Mouse (Mus musculus) splenic B cell, adult 2 months (primary cell): ENCODE results near the gene Igfbp3.
"Not testable (repeated sequence)": the region's sequence is repeated elsewhere in the genome, so short reads cannot be mapped to it uniquely, and the experiment has no call there.

Experiments
- DNase-seq: peaks from one replicate; pipeline ENCODE4 v3.0.0-alpha.2; 2011; ENCODE audit warnings: low read depth, low spot score
- H3K27me3 ChIP-seq: 2 replicates; pipeline ENCODE4 v1.6.1; 2012; ENCODE audit warnings: mild to moderate bottlenecking, low read length, moderate library complexity, mixed read lengths; ENCODE audit not compliant: control insufficient read depth, poor library complexity, insufficient read depth, severe bottlenecking
- H3K36me3 ChIP-seq: 2 replicates; pipeline ENCODE4 v1.6.1; 2012; ENCODE audit warnings: mild to moderate bottlenecking, low read length, moderate library complexity, mixed read lengths; ENCODE audit not compliant: control insufficient read depth, poor library complexity, insufficient read depth, severe bottlenecking

The Igfbp3 gene

GRCm38 (mm10) chr11:7226810-7227550 lies 13.3 kb upstream of the Igfbp3 start:
- Histone ChIP-seq H3K27me3 (no peaks in the 10 kb centered on the region), H3K36me3 (no peaks in the 10 kb centered on the region)
- no peak for DNase-seq

- DNase-seq = no peak
- no peaks in the 10 kb centered on the region for H3K27me3 ChIP-seq
- no peaks in the 10 kb centered on the region for H3K36me3 ChIP-seq
These were observed 12.5 kb upstream of the Igfbp3 start for GRCm38 (mm10) chr11:7226200-7226599.

GRCm38 (mm10) chr11:7221826-7222225 lies 8.1 kb upstream of the Igfbp3 start:
- not testable (repeated sequence) for H3K27me3 ChIP-seq, H3K36me3 ChIP-seq, DNase-seq

- DNase-seq = no peak
- no peaks in the 10 kb centered on the region for H3K36me3 ChIP-seq
These were observed 2.0 kb upstream of the Igfbp3 start for GRCm38 (mm10) chr11:7215703-7216102.

GRCm38 (mm10) chr11:7214761-7215160 lies 1.0 kb upstream of the Igfbp3 start:
- no peak for DNase-seq
- no peaks in the 10 kb centered on the region for H3K27me3 ChIP-seq

More at GRCm38 (mm10) chr11:7215703-7216102, 2.0 kb upstream of the Igfbp3 start:
- no peaks in the 10 kb centered on the region for H3K27me3 ChIP-seq

GRCm38 (mm10) chr11:7214342-7214660 lies 578 bp upstream of the Igfbp3 start:
- no peak for DNase-seq
- Histone ChIP-seq H3K27me3 (no peaks in the 10 kb centered on the region), H3K36me3 (no peaks in the 10 kb centered on the region)

More at GRCm38 (mm10) chr11:7214761-7215160, 1.0 kb upstream of the Igfbp3 start:
- no peaks in the 10 kb centered on the region for H3K36me3 ChIP-seq

GRCm38 (mm10) chr11:7213161-7213500 lies 592 bp downstream of the Igfbp3 start:
- H3K36me3 ChIP-seq = no peaks in the 10 kb centered on the region
- no peaks in the 10 kb centered on the region for H3K27me3 ChIP-seq

GRCm38 (mm10) chr11:7212126-7212798 lies 1.5 kb downstream of the Igfbp3 start:
- DNase-seq = no peak

More at GRCm38 (mm10) chr11:7213161-7213500, 592 bp downstream of the Igfbp3 start:
- no peak for DNase-seq

GRCm38 (mm10) chr11:7211211-7211610 lies 2.5 kb downstream of the Igfbp3 start:
- H3K27me3 ChIP-seq = no peaks in the 10 kb centered on the region
- no peak for DNase-seq
- no peaks in the 10 kb centered on the region for H3K36me3 ChIP-seq

More at GRCm38 (mm10) chr11:7212126-7212798, 1.5 kb downstream of the Igfbp3 start:
- no peaks in the 10 kb centered on the region for H3K27me3 ChIP-seq
- H3K36me3 ChIP-seq = no peaks in the 10 kb centered on the region

- H3K36me3 ChIP-seq = no peaks in the 10 kb centered on the region
- no peaks in the 10 kb centered on the region for H3K27me3 ChIP-seq
- DNase-seq = peak; percentile 5
These were observed 3.4 kb downstream of the Igfbp3 start for GRCm38 (mm10) chr11:7210343-7210742.

GRCm38 (mm10) chr11:7203846-7204245 lies 9.9 kb downstream of the Igfbp3 start:
- no peaks in the 10 kb centered on the region for H3K36me3 ChIP-seq
- DNase-seq = no peak
- no peaks in the 10 kb centered on the region for H3K27me3 ChIP-seq

- DNase-seq = no peak
These were observed 11.5 kb downstream of the Igfbp3 start for GRCm38 (mm10) chr11:7202206-7202605.

GRCm38 (mm10) chr11:7200393-7200783 lies 13.3 kb downstream of the Igfbp3 start:
- Histone ChIP-seq H3K36me3 (no peaks in the 10 kb centered on the region), H3K27me3 (no peaks in the 10 kb centered on the region)
- no peak for DNase-seq

More at GRCm38 (mm10) chr11:7202206-7202605, 11.5 kb downstream of the Igfbp3 start:
- Histone ChIP-seq H3K36me3 (no peaks in the 10 kb centered on the region), H3K27me3 (no peaks in the 10 kb centered on the region)

GRCm38 (mm10) chr11:7199736-7200392 lies 13.9 kb downstream of the Igfbp3 start:
- peak; percentile 25 for DNase-seq
- H3K27me3 ChIP-seq = no peaks in the 10 kb centered on the region
- H3K36me3 ChIP-seq = no peaks in the 10 kb centered on the region
